Mouse (Mus musculus): ENCODE measurements around the gene Chd4.
A peak's percentile ranks its signal among the peaks of the same experiment; 100 is the strongest.

Gene Chd4

GRCm38 (mm10) chr6:125139747-125140146 is 44.0 kb downstream of the Chd4 start:
- DNase-seq (ENCODE audit: low read depth, low spot score), result no peak

DNA sequence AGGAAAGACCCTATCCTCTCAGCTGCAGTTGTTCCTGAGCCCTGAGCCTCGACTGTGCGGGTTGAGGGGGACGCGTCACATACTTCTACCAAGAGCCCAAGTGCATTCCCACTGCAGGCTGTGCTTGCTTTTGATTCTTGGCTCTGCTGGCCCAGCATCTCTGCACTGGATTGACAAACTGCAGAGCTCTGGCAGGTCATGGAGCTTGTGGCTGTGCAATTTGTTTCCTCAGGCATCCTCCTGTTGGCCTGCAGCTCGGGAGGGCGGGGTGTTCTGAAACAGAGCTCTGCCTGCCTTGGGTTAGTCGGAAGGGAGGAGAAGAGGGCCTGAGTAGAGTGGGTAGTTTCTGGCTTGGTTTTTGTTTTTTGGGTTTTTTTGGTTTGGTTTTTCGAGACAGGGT is 46.7 kb downstream of the Chd4 start:
- no peak for DNase-seq (ENCODE audit: low read depth, low spot score)

DNA sequence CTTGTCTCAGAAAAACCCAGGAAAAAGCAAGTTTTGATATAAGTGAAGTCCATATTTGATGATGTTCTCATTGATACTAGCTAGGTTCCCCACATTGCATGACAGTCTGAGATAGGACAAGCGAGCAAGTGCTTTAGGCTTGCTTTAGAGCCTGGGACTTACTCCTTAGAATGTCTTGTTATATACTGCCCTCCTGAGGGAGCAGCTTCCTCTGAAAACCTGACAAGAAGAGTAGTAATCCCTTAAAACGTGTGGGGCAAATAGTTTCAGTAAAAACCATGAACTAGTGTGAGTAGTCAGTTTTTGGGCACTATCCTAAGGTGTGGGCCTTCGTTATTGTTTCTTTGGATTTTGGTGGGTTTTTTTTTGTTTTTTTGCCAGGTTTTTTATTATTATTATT is 47.3 kb downstream of the Chd4 start:
- DNase-seq (ENCODE audit: low read depth, low spot score), result no peak

DNA sequence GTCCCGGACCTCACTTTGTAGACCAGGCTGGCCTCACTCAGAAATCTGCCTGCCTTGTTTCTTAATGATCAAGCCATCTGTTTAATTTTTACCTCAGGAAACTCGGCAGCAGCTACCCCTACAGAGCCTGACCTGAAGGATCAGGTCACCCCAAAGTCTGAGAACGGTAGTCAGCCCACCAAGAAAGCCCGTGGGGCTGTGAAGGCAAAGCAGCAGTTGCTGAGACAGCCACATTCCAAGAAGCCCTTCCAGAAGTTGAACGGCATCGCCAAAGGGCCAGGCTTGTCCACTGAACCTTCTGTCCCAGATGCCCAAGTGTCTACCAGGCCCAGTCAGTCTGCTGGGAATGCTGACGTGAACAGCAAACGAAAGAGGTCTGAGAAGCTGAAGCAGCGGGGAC is 48.1 kb downstream of the Chd4 start:
- DNase-seq (ENCODE audit: low read depth, low spot score), result no peak

GRCm38 (mm10) chr6:125145001-125145400 is 49.2 kb downstream of the Chd4 start, which contains the start of gene Iffo1:
Gene Iffo1 (plus strand): TSS chr6:125145241.
- peak; percentile 96 for DNase-seq (ENCODE audit: low read depth, low spot score)

- no peak for DNase-seq (ENCODE audit: low read depth, low spot score)
These were observed 49.7 kb downstream of the Chd4 start for GRCm38 (mm10) chr6:125145479-125145951.

GRCm38 (mm10) chr6:125146148-125146547 is 50.4 kb downstream of the Chd4 start:
- DNase-seq (ENCODE audit: low read depth, low spot score), result no peak

GRCm38 (mm10) chr6:125146797-125147196 is 51.0 kb downstream of the Chd4 start:
- no peak for DNase-seq (ENCODE audit: low read depth, low spot score)

GRCm38 (mm10) chr6:125147329-125147728 is 51.5 kb downstream of the Chd4 start:
- no peak for DNase-seq (ENCODE audit: low read depth, low spot score)

DNA sequence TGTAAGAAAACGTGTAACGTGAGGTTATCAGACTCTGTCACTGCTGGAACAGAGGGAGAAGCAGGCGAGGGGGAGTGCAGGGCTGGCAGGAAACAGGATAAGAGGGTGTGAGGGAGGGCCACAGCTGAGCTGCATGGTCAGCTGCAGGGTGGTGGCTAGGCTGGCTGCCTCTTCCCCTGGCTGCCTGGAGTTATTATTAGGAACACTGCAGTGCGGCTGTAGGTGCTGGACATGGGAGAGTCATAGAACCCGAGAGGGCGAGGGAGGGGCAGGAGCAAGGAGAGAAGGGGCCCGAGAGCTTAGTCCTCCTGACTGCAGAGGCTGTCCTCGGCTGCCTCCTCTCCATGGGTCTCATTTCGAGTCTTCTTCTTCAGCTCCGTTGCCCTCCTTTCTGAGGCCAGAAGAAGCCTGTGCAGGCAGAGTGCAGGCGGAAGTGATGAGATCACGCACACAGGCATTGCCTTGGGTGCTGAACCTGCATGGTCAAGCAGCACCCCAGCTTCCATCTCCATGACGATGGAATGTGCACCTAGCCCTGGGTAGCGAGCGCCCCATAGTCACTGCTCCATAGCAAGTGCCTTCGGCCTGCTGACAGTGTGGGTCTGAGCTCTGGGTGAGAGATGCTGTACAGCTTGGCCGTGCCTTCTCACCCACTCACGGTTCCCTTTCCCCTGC is 52.6 kb downstream of the Chd4 start:
- no peak for DNase-seq (ENCODE audit: low read depth, low spot score)

- DNase-seq (ENCODE audit: low read depth, low spot score), result no peak
These were observed 53.3 kb downstream of the Chd4 start for GRCm38 (mm10) chr6:125148926-125149568.

GRCm38 (mm10) chr6:125149569-125149950 is 53.8 kb downstream of the Chd4 start:
- DNase-seq (ENCODE audit: low read depth, low spot score), result no peak

- no peak for DNase-seq (ENCODE audit: low read depth, low spot score)
These were observed 56.6 kb downstream of the Chd4 start for GRCm38 (mm10) chr6:125152212-125153017.

DNA sequence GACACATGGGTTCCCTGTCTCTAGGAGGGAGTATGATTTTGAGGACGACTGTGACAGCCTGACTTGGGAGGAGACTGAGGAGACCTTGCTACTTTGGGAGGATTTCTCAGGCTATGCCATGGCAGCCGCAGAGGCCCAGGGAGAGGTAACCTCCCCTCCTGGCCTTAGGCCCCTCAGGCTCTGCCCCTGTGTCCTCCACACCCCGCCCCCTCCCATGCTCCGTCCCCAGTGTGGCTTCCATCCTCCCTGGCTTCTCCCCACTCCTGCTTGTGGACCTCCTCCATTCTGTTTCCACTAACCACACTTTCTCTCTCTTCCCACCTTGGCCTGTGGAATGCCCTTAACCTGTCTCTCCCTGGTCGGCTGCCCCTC is 57.2 kb downstream of the Chd4 start:
- no peak for DNase-seq (ENCODE audit: low read depth, low spot score)

- DNase-seq (ENCODE audit: low read depth, low spot score), result no peak
These were observed 57.9 kb downstream of the Chd4 start for GRCm38 (mm10) chr6:125153682-125154081.

- DNase-seq (ENCODE audit: low read depth, low spot score), result peak; percentile 40
These were observed 58.8 kb downstream of the Chd4 start for GRCm38 (mm10) chr6:125154550-125154949.

- no peak for DNase-seq (ENCODE audit: low read depth, low spot score)
These were observed 59.5 kb downstream of the Chd4 start for GRCm38 (mm10) chr6:125155262-125155661.

GRCm38 (mm10) chr6:125156491-125156890 is 60.7 kb downstream of the Chd4 start:
- no peak for DNase-seq (ENCODE audit: low read depth, low spot score)

DNA sequence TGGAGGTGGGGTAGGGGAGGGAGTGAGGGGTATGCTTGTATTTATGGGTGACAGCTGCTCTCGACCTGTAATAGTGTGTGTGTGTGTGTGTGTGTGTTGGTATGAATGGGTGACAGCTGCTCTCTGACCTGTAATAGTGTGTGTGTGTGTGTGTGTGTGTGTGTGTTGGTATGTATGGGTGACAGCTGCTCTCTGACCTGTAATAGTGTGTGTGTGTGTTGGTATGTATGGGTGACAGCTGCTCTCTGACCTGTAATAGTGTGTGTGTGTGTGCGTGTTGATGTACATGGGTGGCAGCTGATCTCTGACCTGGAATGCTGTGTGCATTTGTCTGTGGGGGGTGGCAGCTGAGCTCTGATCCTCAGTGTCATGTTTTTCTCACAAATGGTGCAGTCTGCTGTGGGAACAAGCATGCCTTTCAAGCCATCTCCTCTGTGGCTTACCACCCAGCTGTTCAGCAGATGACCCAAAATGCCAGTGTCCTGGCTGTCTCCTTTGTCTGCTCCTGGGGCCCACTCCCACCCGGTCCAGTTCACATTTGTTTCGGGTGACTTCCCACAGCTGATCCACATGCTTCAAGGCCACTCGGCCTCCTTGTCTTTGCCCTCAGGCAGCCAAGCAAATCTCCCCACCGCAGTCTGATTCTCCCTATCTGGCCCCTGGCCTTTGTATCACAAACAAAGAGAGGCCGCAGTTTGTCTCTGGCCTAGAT is 61.3 kb downstream of the Chd4 start:
- DNase-seq (ENCODE audit: low read depth, low spot score), result peak; percentile 74

DNA sequence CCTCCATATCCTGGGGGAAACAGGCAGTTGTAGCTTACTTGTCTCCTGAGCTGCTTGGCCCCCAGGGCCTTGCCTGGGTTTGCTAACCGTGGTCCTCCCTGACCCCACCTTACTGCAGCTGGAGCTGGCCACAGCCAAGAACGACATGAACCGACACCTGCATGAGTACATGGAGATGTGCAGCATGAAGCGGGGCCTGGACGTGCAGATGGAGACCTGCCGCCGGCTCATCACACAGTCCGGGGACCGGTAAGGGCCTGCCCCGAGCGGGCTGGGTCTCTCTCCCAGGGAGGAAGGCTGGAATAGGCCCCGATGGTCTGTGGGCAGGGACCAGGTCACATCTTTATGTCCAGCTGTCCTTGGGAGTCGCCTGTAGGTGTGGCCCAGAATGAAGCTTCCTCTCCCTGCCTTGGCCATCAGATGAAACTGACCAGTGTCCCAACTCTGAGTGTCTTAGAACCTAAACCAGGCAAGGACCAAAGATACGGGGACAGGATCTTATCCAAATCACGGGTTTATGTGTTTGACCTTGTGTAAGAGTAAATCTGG is 63.2 kb downstream of the Chd4 start:
- DNase-seq (ENCODE audit: low read depth, low spot score), result no peak

DNA sequence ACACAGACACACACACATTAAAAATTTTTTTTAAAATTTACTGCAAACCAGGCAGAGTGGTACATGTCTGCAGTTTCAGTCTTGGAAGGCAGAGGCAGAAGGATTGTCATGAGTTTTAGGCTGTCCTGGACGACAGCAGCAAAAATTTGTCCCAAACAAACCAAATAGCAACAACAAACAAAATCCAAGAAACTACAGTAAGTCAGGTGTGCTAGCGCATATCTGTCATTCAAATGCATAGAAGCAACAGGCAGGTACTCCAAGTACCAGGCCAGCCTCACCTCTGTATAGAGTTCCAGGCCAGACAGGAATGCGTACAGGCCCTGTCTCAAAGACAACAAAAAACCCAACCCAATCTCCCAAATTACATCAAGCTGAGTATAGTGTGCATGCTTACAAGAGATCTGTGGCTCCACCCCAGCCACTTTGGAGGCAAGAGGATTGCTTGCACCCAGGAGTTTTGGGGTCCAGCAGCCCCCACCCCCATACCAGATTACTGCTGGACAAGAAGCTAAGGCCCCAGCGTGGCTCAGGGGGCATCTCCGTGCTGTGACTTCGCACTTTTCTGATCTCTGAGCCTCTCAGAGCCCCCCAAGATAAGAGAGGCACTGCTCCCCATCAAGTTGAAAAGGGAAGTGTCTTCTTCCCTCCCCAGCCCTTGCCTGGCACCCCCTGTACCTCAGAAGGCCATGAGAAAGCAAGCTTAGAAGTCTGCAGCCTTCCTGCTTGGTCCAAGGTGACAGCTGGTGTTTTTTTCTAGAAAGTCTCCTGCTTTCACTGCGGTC is 64.2 kb downstream of the Chd4 start:
- DNase-seq (ENCODE audit: low read depth, low spot score), result no peak

Measured in mesoderm, embryonic 11.5 days (tissue).